Mouse (Mus musculus) testis, postnatal 10 days (tissue): Measurements from ENCODE around the gene Cfap45.

Source experiments
- DNase-seq: peaks from one replicate; pipeline ENCODE4 v3.0.0; 2021; ENCODE audit warnings: low spot score

Cfap45 gene

GRCm38 (mm10) chr1:172496030-172496429, 24.6 kb upstream of the Cfap45 start:
- DNase-seq: no peak

DNA sequence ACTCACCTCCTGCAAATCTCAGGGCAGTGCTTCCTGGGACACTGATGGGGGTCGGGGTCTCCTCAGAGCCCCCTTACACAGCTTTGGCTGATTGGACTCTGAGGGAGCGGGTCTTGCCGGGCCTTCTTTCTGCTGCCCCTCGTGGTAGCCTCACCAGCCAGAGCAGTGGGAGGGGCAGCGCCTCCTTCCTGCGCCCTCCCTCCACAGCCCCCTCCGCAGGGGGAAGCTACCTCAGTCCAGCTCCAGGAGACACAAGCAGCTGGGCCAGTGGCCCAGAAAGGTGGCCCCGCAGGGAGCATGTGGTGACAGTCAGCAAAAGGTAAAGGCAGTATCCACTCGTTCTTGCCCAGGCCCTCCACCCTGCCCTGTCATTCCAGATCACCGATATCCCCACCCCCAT, 23.2 kb upstream of the Cfap45 start:
- DNase-seq: no peak

- DNase-seq: peak; percentile 85
These were observed 20.7 kb upstream of the Cfap45 start, which contains the start of gene Tagln2 for GRCm38 (mm10) chr1:172499765-172500441. Gene Tagln2 (plus strand): TSS chr1:172500047.

DNA sequence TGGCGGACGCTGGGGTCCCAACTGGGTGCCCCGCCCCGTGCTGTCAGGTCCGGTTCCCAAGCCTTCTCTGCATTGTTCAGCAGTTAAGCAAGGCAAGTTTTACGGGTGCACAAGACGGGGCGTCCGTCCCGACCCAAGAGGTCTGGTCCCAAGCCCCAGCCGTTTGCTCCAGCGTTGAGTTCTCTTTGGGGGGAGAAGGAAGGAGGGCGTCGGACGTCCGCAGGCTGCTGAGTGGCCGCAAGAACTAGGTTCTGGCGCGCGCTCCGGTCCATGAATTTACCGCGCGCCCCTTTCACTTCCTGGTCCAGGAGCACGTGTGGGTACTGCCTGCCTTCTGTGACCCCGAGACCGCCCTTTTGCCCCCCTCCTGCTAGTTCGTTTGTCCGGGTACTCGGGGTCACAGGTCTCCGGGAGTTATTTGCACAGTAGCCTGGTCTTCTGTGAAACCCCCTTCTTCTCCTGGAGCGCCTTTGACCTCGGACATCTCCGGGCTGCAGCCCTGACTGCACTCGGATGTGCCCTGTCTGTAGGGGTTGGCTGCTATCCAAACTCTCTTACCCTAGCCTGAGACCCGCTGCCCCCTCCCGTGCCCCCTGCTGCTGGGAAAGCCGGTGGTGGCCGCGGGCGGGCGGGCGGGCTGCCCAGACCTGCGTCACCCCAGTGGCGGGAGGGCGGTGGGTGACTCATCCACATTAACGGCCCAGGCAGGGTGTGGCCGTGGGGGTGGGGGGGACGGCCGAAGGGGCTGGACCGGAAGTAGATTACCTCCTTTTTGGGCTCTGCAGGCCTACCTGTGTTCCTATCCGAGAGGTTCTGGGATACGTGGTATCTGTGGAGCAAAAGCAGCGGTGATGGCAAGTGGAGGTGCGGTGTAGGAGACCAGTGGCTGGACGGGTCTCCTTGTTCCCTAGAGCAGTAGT, 19.9 kb upstream of the Cfap45 start:
- DNase-seq: peak; percentile 63

GRCm38 (mm10) chr1:172501371-172502144, 19.0 kb upstream of the Cfap45 start:
- DNase-seq: peak; percentile 62

DNA sequence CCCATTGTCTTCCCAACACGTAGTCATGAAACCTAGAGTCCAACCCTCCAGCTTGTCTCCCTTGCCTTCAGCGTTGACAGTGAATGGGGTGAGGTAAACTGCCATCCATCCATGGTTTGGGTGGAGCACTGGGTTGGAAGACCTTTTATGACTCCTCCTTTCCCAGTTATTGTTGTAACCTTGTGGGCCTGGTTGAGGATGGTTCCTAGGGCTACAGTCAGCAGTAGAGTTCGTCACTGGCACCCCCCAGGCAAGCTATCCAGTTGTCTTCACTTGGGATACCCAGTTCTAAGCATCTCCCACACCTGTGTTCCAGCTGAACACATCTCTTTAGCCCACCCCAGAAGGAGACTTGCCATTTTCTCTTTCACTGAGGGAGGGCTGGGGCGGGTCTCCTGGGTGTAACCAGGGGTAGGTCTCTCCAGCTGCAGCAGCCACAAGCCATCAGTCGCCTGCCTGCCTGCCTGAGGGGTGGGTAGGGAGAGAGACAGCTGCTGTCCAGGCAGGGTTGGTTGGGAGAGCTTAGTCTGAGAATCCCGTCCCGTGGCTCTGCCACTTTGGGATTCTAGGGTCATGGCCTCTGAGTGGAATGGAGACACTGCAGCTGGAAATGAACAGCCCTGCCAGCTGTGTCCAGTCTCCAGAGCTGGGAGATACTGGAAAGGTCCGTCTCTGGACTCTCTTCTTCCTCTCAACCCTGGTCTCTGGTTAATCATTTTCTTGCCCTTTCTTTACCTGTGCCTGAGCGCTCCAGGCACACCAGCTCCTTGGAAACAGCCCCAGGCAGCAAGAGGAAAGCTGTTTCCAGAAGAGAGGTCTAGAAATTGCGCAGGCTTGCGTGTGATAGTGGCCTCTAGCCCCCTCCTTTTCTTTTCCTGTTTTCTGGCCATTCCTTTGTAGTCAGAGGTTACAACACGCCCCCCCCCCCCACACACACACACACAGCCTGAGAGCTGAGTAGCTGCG, 18.2 kb upstream of the Cfap45 start:
- DNase-seq: no peak

DNA sequence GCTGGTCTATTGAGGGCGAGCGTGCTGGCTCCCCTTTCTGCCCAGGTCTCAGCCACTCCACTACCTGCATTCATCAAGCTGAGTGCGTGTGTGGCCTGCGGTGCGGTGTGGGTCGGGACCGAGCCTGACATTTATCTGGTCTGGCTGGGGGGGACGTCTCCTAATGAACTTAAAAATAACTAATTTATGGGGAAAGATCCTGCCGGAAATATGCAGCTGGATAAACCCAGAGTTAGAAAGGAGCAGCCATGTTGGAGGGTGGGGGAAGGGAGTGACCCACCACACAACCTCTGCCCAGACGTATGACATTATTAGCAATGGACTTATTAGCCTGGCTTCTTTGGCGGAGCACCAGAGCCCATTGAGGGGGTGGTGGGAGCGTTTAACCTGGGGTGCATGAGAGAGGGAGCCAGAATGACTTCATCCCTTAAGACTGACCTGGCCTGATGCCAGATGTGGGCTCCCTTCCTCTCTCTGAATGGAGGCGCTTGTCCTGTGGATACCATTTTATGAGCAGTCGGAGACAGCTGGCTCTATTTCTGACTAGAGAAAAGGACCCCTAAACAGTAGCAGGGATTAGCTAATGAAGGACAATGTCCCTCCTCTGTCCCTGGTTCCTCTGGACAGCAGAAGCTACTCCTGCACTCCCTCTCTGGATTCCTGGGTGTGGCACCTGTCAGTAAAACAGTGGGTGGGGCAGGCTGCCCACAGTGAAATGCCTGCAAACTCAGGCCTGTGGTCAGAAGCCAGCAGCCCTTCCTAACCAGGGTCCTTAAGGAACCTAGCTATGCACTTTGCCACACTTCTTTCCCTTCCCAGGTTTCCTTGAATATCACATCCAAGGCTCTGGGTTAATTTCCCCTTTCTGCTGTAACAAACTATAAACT, 17.2 kb upstream of the Cfap45 start:
- peak; percentile 67 for DNase-seq

DNA sequence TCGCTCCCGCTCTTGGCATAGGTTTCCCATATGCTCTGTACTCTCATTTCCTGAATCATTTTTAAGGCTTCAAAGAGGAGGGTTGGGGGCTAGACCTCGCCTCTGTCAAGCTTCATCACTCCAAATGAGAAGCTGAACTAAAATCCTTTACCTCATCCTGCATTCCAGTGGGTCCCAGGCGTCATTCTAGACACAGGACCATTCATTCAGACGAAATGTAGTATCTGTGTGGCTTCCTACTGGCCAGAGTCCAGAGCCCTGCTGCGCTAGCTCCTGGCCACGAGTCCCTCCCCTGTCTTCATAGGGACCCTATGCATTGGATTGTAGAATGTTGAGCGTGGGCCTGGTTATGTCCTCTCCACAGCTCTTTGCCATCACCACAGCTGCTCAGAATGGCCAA, 15.8 kb upstream of the Cfap45 start:
- DNase-seq: no peak

DNA sequence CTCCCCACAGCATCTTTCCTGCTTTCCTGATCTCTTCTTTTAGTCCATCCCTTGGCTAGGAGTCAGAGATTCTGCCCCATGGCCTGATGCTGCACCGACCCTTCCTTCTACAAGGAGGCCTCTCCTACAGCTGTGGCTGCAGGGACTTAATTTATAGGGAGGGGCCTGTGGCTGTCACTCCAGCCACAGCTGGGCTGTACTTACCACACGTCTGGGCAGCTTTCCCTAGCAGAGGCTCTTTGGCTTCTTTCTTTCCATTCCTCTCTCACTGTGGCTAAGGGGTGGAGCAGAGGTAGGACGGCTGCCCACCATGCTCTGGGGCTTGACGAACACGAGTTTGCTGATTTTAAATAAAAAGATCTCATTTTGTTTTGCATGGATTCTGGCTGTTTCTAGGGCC, 13.6 kb upstream of the Cfap45 start:
- DNase-seq: no peak

- no peak for DNase-seq
These were observed 12.9 kb upstream of the Cfap45 start for GRCm38 (mm10) chr1:172507701-172508100.

- DNase-seq: no peak
These were observed 12.4 kb upstream of the Cfap45 start for GRCm38 (mm10) chr1:172508172-172508571.

DNA sequence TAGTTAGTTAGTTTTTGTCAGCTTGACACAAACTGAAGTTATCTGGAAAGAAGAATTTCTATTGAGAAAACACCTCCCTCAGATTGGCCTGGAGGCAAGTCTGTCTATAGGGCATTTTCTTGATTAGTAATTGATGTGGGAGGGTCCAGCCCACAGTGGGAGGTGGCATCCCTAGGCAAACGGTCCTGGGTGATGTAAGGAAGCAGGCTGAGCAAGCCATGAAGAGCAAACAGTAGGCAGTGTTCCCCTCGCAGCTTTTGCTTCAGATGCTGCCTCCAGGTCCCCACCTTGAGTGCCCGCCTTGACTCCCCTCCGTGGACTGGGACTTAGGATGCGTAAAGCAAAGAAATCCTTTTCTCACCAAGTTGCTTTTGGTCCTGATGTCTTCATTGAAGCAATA, 11.4 kb upstream of the Cfap45 start:
- no peak for DNase-seq

DNA sequence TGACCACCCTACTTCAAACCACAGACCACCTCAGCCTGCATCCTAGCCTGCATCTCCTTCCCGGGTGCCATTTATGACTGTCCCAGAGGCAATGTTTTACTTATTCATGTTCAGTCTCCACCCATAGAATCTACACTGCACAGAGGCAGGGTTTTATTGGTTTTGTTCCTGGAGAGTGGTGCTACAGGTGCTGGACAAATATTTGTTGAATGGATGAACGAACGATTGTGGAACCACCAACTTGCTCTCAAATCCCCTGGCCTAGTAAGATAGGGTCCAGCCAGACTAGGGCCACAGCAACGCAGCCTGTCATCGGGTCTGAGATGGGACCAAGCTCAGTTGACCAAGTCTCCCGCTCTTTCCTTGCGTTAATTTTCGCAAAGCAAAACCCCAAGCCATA, 10.6 kb upstream of the Cfap45 start:
- no peak for DNase-seq

GRCm38 (mm10) chr1:172510421-172510972, 10.1 kb upstream of the Cfap45 start:
- DNase-seq: no peak

DNA sequence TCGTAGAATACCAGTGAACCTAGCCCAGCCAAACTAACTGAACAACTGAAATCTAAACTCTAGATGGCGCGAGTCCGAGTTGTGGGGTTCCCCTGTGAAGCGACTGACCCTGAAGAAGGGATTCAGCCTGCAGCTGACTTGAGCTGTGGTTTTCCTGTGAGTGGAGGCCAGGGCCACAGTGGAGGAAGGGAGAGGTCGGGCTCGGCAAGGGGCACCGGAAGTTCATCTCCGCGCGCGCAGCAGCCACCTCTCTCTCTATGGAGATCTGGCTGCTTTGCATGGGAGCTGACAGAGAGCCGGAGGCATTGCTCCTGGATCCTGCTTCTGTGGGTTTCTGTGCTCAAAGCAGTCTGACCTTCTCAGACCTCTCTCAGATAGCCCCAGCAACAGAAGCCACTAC, 7.6 kb upstream of the Cfap45 start:
- peak; percentile 58 for DNase-seq

GRCm38 (mm10) chr1:172513525-172514212, 6.9 kb upstream of the Cfap45 start:
- DNase-seq: no peak

DNA sequence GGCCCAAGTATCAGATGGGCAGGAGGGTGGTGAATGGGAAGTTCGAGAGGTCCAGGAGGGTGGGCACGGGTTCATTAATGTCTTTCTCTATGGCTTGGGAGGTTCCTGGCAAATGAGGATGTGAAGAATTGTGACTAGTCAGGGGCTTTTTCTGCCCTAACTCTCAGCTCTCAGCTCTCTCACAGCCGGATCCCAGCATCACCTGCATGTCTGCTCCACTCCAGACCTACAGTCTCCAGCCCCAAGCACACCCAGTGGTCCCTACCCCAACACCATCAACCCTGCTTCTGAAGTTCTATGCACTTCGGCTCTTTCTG, 6.4 kb upstream of the Cfap45 start:
- DNase-seq: no peak

DNA sequence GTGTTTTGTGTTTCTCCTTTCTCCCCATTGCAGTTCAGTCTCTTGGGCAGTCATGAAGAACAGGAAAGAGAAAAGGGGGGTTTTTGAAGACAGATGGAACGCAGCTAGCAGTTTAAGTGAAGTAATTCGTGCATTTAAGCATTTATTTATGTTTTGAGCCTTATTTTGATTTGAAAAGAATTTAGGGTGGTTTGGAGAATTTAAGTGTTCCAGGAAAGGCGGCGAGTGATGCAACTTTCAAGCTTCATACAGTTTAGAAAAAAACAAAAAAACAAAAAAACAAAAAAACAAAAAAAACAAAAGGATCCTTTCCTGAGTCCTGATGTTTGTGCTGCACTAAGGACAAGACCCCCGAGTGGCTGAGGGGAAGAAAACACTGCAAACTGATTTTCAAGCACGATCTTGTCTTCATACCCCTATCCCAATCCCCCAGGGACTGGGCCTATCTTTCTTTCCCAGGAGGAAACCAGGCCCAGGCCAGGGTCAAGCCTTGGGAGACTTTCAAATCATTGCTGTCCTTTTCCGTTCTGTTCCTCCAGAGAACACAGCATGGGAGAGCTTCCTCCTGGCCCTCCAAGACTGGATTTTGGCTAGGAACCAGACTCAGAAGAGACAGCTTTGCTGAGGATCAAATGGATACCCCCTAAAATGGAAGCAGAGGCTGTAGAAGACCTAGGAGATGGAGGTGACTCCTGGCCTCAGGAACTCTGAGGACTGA, 5.9 kb upstream of the Cfap45 start:
- DNase-seq: no peak

DNA sequence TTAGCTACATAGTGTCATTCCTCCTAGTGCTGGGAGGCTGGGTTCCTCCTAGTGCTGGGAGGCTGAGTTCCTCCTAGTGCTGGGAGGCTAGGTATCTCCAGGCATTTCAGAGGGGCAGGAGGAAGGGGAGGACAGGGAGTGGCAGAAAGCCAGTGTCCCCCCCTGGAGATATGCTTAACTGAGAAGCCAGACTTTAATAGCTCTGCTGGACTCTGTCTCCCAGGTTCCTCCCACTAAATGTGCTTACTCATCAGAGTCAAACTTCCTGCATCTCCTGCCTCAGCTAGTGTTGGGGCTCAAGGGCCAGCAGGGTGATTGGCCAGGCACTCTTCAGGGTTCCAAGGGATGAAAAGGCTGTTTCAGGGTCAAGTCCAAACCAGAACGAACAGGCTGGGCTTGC, 5.2 kb upstream of the Cfap45 start:
- no peak for DNase-seq
